23 mouse cellular contexts compared by ENCODE assay signal in genomic region chr6:11999506-11999905, GRCm38 (mm10).
"Had no signal": no experiment of that assay in that cellular context is flagged by ENCODE, and none has a peak within 500 bp of the region (broad histone marks: within the 10 kb centered on the region; RNA-seq: fewer than 3 reads in every experiment).

No protein-coding gene starts in this region.

- H3K4me3 ChIP-seq: gastrocnemius, adult 2 months; heart, embryonic 10.5 days; heart, embryonic 12.5 days; hindbrain, embryonic 10.5 days; hindbrain, embryonic 13.5 days; hindbrain, embryonic 15.5 days; layer of hippocampus, adult 2 months; left cerebral cortex, adult 2 months; limb, embryonic 10.5 days; limb, embryonic 12.5 days; liver, embryonic 13.5 days; liver, embryonic 15.5 days had no signal

- ATAC-seq: forebrain, embryonic 16.5 days; hindbrain, postnatal 0 days; intestine, embryonic 16.5 days; liver, postnatal 0 days had no signal

- H3K4me2 ChIP-seq: heart, embryonic 12.5 days; hindbrain, embryonic 13.5 days; hindbrain, embryonic 15.5 days; limb, embryonic 12.5 days; liver, embryonic 11.5 days; liver, embryonic 13.5 days; liver, embryonic 15.5 days had no signal

- H3K9ac ChIP-seq: heart, embryonic 12.5 days; hindbrain, embryonic 13.5 days; hindbrain, embryonic 15.5 days; limb, embryonic 12.5 days; liver, embryonic 13.5 days; liver, embryonic 15.5 days; liver, postnatal 0 days had no signal

- DNase-seq: gastrocnemius, adult 2 months; gastrocnemius, postnatal 10 days; gastrocnemius, postnatal 25 days; heart, adult 18-20 months; heart, postnatal 10 days; heart, postnatal 4 days; liver; liver, embryonic 13.5 days; liver, postnatal 0 days had no signal

- H3K27me3 ChIP-seq: heart, embryonic 12.5 days; hindbrain, embryonic 13.5 days; hindbrain, embryonic 15.5 days; limb, embryonic 12.5 days; liver, embryonic 13.5 days; liver, embryonic 15.5 days had no signal

- H3K4me1 ChIP-seq: heart, embryonic 10.5 days; hindbrain, embryonic 10.5 days; hindbrain, embryonic 13.5 days; hindbrain, embryonic 15.5 days; limb, embryonic 10.5 days; limb, embryonic 12.5 days; liver, embryonic 13.5 days; liver, embryonic 15.5 days had no signal

- H3K27ac ChIP-seq: gastrocnemius, adult 2 months; heart, embryonic 10.5 days; hindbrain, embryonic 10.5 days; hindbrain, embryonic 13.5 days; hindbrain, embryonic 15.5 days; hindbrain, postnatal 0 days; layer of hippocampus, adult 2 months; left cerebral cortex, adult 2 months; limb, embryonic 10.5 days; limb, embryonic 12.5 days; liver, embryonic 13.5 days; liver, embryonic 15.5 days had no signal

- H3K9me3 ChIP-seq: heart, embryonic 10.5 days; heart, embryonic 12.5 days; hindbrain, embryonic 10.5 days; hindbrain, embryonic 13.5 days; hindbrain, embryonic 15.5 days; limb, embryonic 10.5 days; limb, embryonic 12.5 days; liver, embryonic 13.5 days; liver, embryonic 15.5 days had no signal
